Mouse (Mus musculus) T-helper 2 cell (primary cell): ENCODE measurements at regions not wholly inside any gene's neighbourhood (a gene's known extent, or its start where the extent isn't known, plus 50 kb on each side); places are given as distances from the start of the nearest gene placed in this dataset.
"Not testable (repeated sequence)": the region's sequence is repeated elsewhere in the genome, so short reads cannot be mapped to it uniquely, and the experiment has no call there.

Source experiments
- in situ Hi-C: fragments of 300-600 bp; cut with MboI, MseI; formaldehyde crosslinking; loops from one replicate; pipeline ENCODE4 v1.15.1; 2025; ENCODE audit warnings: high pct_unique_total_duplicates

- in situ Hi-C loops: not testable (repeated sequence)
Measured at GRCm38 (mm10) chr15:90882349-90882748, 167.4 kb downstream of the Kif21a start.

GRCm38 (mm10) chr15:90869452-90869851 is 180.3 kb downstream of the Kif21a start:
- in situ Hi-C loops: loop anchor here (10.0 kb wide), 1 partner anchor 355 kb away; no protein-coding TSS in a partner anchor

GRCm38 (mm10) chr15:90853763-90854162 is 174.5 kb upstream of the Cpne8 start:
- in situ Hi-C loops: not testable (repeated sequence)

GRCm38 (mm10) chr15:90851991-90852390 is 172.8 kb upstream of the Cpne8 start:
- in situ Hi-C loops: no loop called here

GRCm38 (mm10) chr15:90841471-90841870 is 162.2 kb upstream of the Cpne8 start:
- in situ Hi-C loops: no loop called here

- in situ Hi-C loops: no loop called here
Measured at GRCm38 (mm10) chr15:90835586-90835985, 156.4 kb upstream of the Cpne8 start.

GRCm38 (mm10) chr15:90827816-90828215 is 148.6 kb upstream of the Cpne8 start:
- in situ Hi-C loops: no loop called here

GRCm38 (mm10) chr15:90822306-90822705 is 143.1 kb upstream of the Cpne8 start:
- in situ Hi-C loops: no loop called here

GRCm38 (mm10) chr15:90819949-90820655 is 140.9 kb upstream of the Cpne8 start:
- in situ Hi-C loops: no loop called here

- in situ Hi-C loops: no loop called here
Measured at GRCm38 (mm10) chr15:90818161-90818560, 138.9 kb upstream of the Cpne8 start.

GRCm38 (mm10) chr15:90813907-90814306 is 134.7 kb upstream of the Cpne8 start:
- in situ Hi-C loops: no loop called here

GRCm38 (mm10) chr15:90810341-90810740 is 131.1 kb upstream of the Cpne8 start:
- in situ Hi-C loops: no loop called here

GRCm38 (mm10) chr15:90808236-90808635 is 129.0 kb upstream of the Cpne8 start:
- in situ Hi-C loops: no loop called here

GRCm38 (mm10) chr15:90798056-90798455 is 118.8 kb upstream of the Cpne8 start:
- in situ Hi-C loops: no loop called here

- in situ Hi-C loops: no loop called here
Measured at GRCm38 (mm10) chr15:90789941-90790340, 110.7 kb upstream of the Cpne8 start.

- in situ Hi-C loops: no loop called here
Measured at GRCm38 (mm10) chr15:90784741-90785140, 105.5 kb upstream of the Cpne8 start.

- in situ Hi-C loops: no loop called here
Measured at GRCm38 (mm10) chr15:90767521-90767920, 88.3 kb upstream of the Cpne8 start.

GRCm38 (mm10) chr15:90764501-90764900 is 85.3 kb upstream of the Cpne8 start:
- in situ Hi-C loops: not testable (repeated sequence)

GRCm38 (mm10) chr15:90733891-90734290 is 54.7 kb upstream of the Cpne8 start:
- in situ Hi-C loops: no loop called here
